Mouse (Mus musculus) MEL (cell line): Measurements from ENCODE around the gene Serpinb3d.
"Not testable (repeated sequence)": the region's sequence is repeated elsewhere in the genome, so short reads cannot be mapped to it uniquely, and the experiment has no call there.

ENCODE experiments used
- CTCF ChIP-seq, 3 experiments: IDR thresholded peaks in 2 of 3; conservative IDR thresholded peaks in 1 of 3; 2 replicates each; pipeline ENCODE4 v1.5.1; 2011 to 2012; ENCODE audit warnings: low read length in 3 of 3, low read depth in 2 of 3, mild to moderate bottlenecking in 2 of 3, improper control_type of control experiment in 1 of 3, inconsistent platforms in 1 of 3, mixed read lengths in 1 of 3, moderate library complexity in 1 of 3; ENCODE audit not compliant: control insufficient read depth in 1 of 3, insufficient read depth in 1 of 3, poor library complexity in 1 of 3, severe bottlenecking in 1 of 3
- ELF1 ChIP-seq: IDR thresholded peaks from 2 replicates; pipeline ENCODE4 v1.6.1; 2014; ENCODE audit warnings: low read depth, mild to moderate bottlenecking, inconsistent platforms, low read length, improper control_type of control experiment, moderate library complexity
- GATA1 ChIP-seq: IDR thresholded peaks from 2 replicates; pipeline ENCODE4 v1.6.1; 2011; ENCODE audit warnings: low read depth, low read length, improper control_type of control experiment
- MAFK ChIP-seq: IDR thresholded peaks from 2 replicates; pipeline ENCODE4 v1.6.1; 2011; ENCODE audit warnings: low read depth, mild to moderate bottlenecking, low read length, improper control_type of control experiment, borderline replicate concordance
- MYB ChIP-seq: IDR thresholded peaks from 2 replicates; pipeline ENCODE4 v1.6.1; 2011; ENCODE audit warnings: mild to moderate bottlenecking, low read depth, low read length, improper control_type of control experiment
- POLR2A ChIP-seq, 2 experiments: IDR thresholded peaks; 2 replicates each; pipeline ENCODE4 v1.6.1; 2011 to 2012; ENCODE audit warnings: low read length in 2 of 2, mild to moderate bottlenecking in 2 of 2, control low read depth in 1 of 2, improper control_type of control experiment in 1 of 2, low read depth in 1 of 2, moderate library complexity in 1 of 2; ENCODE audit not compliant: control insufficient read depth in 1 of 2, insufficient read depth in 1 of 2, poor library complexity in 1 of 2
- TAL1 ChIP-seq: IDR thresholded peaks from 2 replicates; pipeline ENCODE4 v1.6.1; 2012; ENCODE audit warnings: mild to moderate bottlenecking, inconsistent platforms, low read length, moderate library complexity, mixed read lengths
- TBP ChIP-seq: IDR thresholded peaks from 2 replicates; pipeline ENCODE4 v1.8.0; 2011; ENCODE audit warnings: low read depth, low read length, improper control_type of control experiment
- ZC3H11A ChIP-seq: IDR thresholded peaks from 2 replicates; pipeline ENCODE4 v1.6.1; 2012; ENCODE audit warnings: low read depth, mild to moderate bottlenecking, inconsistent platforms, low read length, improper control_type of control experiment

GRCm38 (mm10) chr1:107034236-107034635 lies 49.1 kb downstream of the Serpinb3d start:
- TF ChIP-seq MYB; ZC3H11A; GATA1; TBP; POLR2A (IDR thresholded peaks at IDR 0.05; ENCODE audit: control insufficient read depth in 1 of 2, insufficient read depth in 1 of 2, low read depth in 1 of 2, low read length in 2 of 2, poor library complexity in 1 of 2); CTCF (IDR thresholded peaks at IDR 0.05 in 2 of 3, conservative IDR thresholded peaks at IDR 0.05 in 1 of 3; ENCODE audit: control insufficient read depth in 1 of 3, insufficient read depth in 1 of 3, low read depth in 2 of 3, low read length in 3 of 3, poor library complexity in 1 of 3, severe bottlenecking in 1 of 3); TAL1; MAFK; ELF1: not testable (repeated sequence)
